ENCODE assay signal across 9 mouse cellular contexts in the genomic region with DNA sequence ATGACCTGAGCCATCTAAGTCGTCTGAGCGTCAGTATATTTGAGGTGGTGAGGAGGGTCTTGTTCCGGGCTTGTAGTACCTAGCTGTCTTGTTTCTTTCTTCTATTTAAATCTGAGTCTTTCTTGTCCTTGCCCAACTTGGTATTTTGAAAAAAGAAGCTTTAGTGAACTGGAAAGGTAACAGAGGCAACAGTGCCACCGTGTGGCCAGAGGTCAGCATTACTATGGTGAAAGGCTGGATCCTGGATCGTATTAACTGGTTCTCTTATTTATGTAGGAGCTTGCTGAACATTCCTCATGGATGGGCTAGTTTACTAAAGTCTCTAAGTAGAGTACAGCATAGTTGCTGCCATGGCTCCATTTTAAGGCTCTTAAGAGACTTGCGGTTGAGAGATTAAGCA. TPM values are rescaled to one million over a fixed set of nuclear protein-coding genes. Genes with fewer than 3 reads are reported as not detected.
DNase-seq lines count a peak whose midpoint lies in the region; ATAC-seq and TF ChIP-seq lines count a peak whose summit lies in the region.
"Had no signal": no experiment of that assay in that cellular context is flagged by ENCODE, and none has a peak within 500 bp of the region (broad histone marks: within the 10 kb centered on the region; RNA-seq: fewer than 3 reads in every experiment).

No protein-coding gene starts in this region.

- peak; percentile 67 for DNase-seq in forebrain, embryonic 10.5 days (ENCODE audit: extremely low spot score, low spot score)
- peak; percentile 56 for DNase-seq in cerebellum, adult 11 months
- peak; percentile 45 to 86 for DNase-seq in frontal cortex, postnatal 14 days (ENCODE audit: low spot score in 2 of 2)
- DNase-seq in layer of hippocampus, adult 11-12 months (ENCODE audit: low spot score), result peak; percentile 83
- DNase-seq in lung, embryonic 14.5 days, result peak; percentile 93
- DNase-seq in spleen, adult 12 weeks (ENCODE audit: low spot score), result peak; percentile 36

- H3K9me3 ChIP-seq in forebrain, embryonic 10.5 days, result no peaks in the 10 kb centered on the region
- H3K9me3 ChIP-seq in forebrain, embryonic 16.5 days (ENCODE audit: control insufficient read depth, low read length), result no peaks in the 10 kb centered on the region
- no peaks in the 10 kb centered on the region for H3K9me3 ChIP-seq in ES-Bruce4 (replicated peaks; ENCODE audit: control insufficient read depth, insufficient read depth, low read length, poor library complexity, severe bottlenecking)
- H3K9me3 ChIP-seq in lung, embryonic 14.5 days (ENCODE audit: low read depth, low read length), result no peaks in the 10 kb centered on the region
- H3K9me3 ChIP-seq: lung, embryonic 15.5 days had no signal

- peak; percentile 36 for TF ChIP-seq CTCF in ES-Bruce4 (IDR thresholded peaks at IDR 0.05; ENCODE audit: low read depth, low read length)
- peak; percentile 89 for TF ChIP-seq CTCF in lung, embryonic 14.5 days (IDR thresholded peaks at IDR 0.05; ENCODE audit: low read depth)

- no peak overlapping the region for H3K27ac ChIP-seq in forebrain, embryonic 10.5 days
- no peak overlapping the region for H3K27ac ChIP-seq in forebrain, embryonic 16.5 days (ENCODE audit: low read length)
- no peak overlapping the region for H3K27ac ChIP-seq in ES-Bruce4 (ENCODE audit: insufficient read depth, low read length)
- no peak overlapping the region for H3K27ac ChIP-seq in lung, embryonic 14.5 days (ENCODE audit: low read depth)
- H3K27ac ChIP-seq: lung, embryonic 15.5 days had no signal

- no peak for TF ChIP-seq POLR2A in ES-Bruce4 (IDR thresholded peaks at IDR 0.05; ENCODE audit: insufficient read depth, low read length)

- TF ChIP-seq EP300 in ES-Bruce4 (IDR thresholded peaks at IDR 0.05; ENCODE audit: insufficient read depth, low read depth, low read length), result no peak

- no peak for ATAC-seq in forebrain, embryonic 16.5 days
- ATAC-seq in lung, embryonic 14.5 days (ENCODE audit: insufficient read depth), result no peak

- H3K9ac ChIP-seq in forebrain, embryonic 16.5 days (replicated peaks; ENCODE audit: low read depth, low read length), result no peak overlapping the region
- H3K9ac ChIP-seq in ES-Bruce4 (ENCODE audit: low read depth, poor library complexity, severe bottlenecking), result no peak overlapping the region
- no peak overlapping the region for H3K9ac ChIP-seq in lung, embryonic 14.5 days
- H3K9ac ChIP-seq: lung, embryonic 15.5 days had no signal

- 26% methylated on average over 6 of the region's 6 CpGs for WGBS in forebrain, embryonic 10.5 days
- WGBS in forebrain, embryonic 16.5 days, result 21% methylated on average over 6 of the region's 6 CpGs
- WGBS in lung, embryonic 14.5 days, result 11% methylated on average over 6 of the region's 6 CpGs

- no peaks in the 10 kb centered on the region for H3K36me3 ChIP-seq in forebrain, embryonic 10.5 days (replicated peaks)
- no peaks in the 10 kb centered on the region for H3K36me3 ChIP-seq in forebrain, embryonic 16.5 days (ENCODE audit: control insufficient read depth, insufficient read depth)
- H3K36me3 ChIP-seq in ES-Bruce4 (ENCODE audit: control insufficient read depth, insufficient read depth, low read length, poor library complexity, severe bottlenecking), result no peaks in the 10 kb centered on the region
- H3K36me3 ChIP-seq in lung, embryonic 14.5 days (ENCODE audit: insufficient read depth), result no peaks in the 10 kb centered on the region
- H3K36me3 ChIP-seq: lung, embryonic 15.5 days had no signal

- no peaks in the 10 kb centered on the region for H3K4me1 ChIP-seq in forebrain, embryonic 10.5 days
- H3K4me1 ChIP-seq in forebrain, embryonic 16.5 days (replicated peaks; ENCODE audit: control insufficient read depth, insufficient read depth, low read length), result no peaks in the 10 kb centered on the region
- no peaks in the 10 kb centered on the region for H3K4me1 ChIP-seq in ES-Bruce4 (ENCODE audit: control insufficient read depth, insufficient read depth, low read length)
- no peaks in the 10 kb centered on the region for H3K4me1 ChIP-seq in lung, embryonic 14.5 days (ENCODE audit: insufficient read depth)
- H3K4me1 ChIP-seq: lung, embryonic 15.5 days had no signal

- no peaks in the 10 kb centered on the region for H3K27me3 ChIP-seq in forebrain, embryonic 10.5 days (ENCODE audit: poor library complexity, severe bottlenecking)
- no peaks in the 10 kb centered on the region for H3K27me3 ChIP-seq in forebrain, embryonic 16.5 days (replicated peaks; ENCODE audit: control insufficient read depth, insufficient read depth, low read length)
- H3K27me3 ChIP-seq in ES-Bruce4 (ENCODE audit: control insufficient read depth, insufficient read depth, low read length, poor library complexity, severe bottlenecking), result peaks cover 2% of the 10 kb centered on the region; the same call in 1 of the 2 replicates
- no peaks in the 10 kb centered on the region for H3K27me3 ChIP-seq in lung, embryonic 14.5 days (ENCODE audit: insufficient read depth, low read length)
- H3K27me3 ChIP-seq: lung, embryonic 15.5 days had no signal

- no peak overlapping the region for H3K4me3 ChIP-seq in forebrain, embryonic 10.5 days
- no peak overlapping the region for H3K4me3 ChIP-seq in forebrain, embryonic 16.5 days (replicated peaks; ENCODE audit: low read length)
- no peak overlapping the region for H3K4me3 ChIP-seq in ES-Bruce4 (ENCODE audit: low read depth, low read length)
- H3K4me3 ChIP-seq in lung, embryonic 14.5 days (ENCODE audit: low read depth, low read length), result no peak overlapping the region
- H3K4me3 ChIP-seq: lung, embryonic 15.5 days had no signal

- H3K4me2 ChIP-seq in forebrain, embryonic 16.5 days (ENCODE audit: low read length), result no peak overlapping the region
- no peak overlapping the region for H3K4me2 ChIP-seq in lung, embryonic 14.5 days
- H3K4me2 ChIP-seq: lung, embryonic 15.5 days had no signal

RNA-seq across cellular contexts. Expression of a gene that starts 23.5 kb away (rescaled TPM):
- polyA plus RNA-seq in forebrain, embryonic 10.5 days (2016; fragmentation: Nextera tagmentation; extraction: Ambion mirVana), result 9.5 and 10.6 TPM in 2 replicates
- 9.6 and 10.3 TPM in 2 replicates for polyA plus RNA-seq in forebrain, embryonic 16.5 days (2015; fragmentation: Nextera tagmentation; extraction: Ambion mirVana)
- polyA plus RNA-seq in ES-Bruce4 (2011; ENCODE audit: insufficient read depth, insufficient read length, low read depth, missing spikeins), result 80.3 and 81.5 TPM in 2 replicates
- 11.3 and 11.5 TPM in 2 replicates for polyA plus RNA-seq in lung, embryonic 14.5 days (2014; fragmentation: Nextera tagmentation; extraction: Ambion mirVana)

Comparison
In these comparisons a context has a peak if more than half of its experiments do, and no peak if none do; other contexts are left out.
1. DNase-seq: peak in every context shown above with its lines; median percentile 93 in lung, embryonic 14.5 days; 83 in layer of hippocampus, adult 11-12 months; 67 in forebrain, embryonic 10.5 days; 66 in frontal cortex, postnatal 14 days; 56 in cerebellum, adult 11 months; 36 in spleen, adult 12 weeks.